Mouse (Mus musculus): Measurements from ENCODE around the gene Iqcf5.

Iqcf5 gene

DNA sequence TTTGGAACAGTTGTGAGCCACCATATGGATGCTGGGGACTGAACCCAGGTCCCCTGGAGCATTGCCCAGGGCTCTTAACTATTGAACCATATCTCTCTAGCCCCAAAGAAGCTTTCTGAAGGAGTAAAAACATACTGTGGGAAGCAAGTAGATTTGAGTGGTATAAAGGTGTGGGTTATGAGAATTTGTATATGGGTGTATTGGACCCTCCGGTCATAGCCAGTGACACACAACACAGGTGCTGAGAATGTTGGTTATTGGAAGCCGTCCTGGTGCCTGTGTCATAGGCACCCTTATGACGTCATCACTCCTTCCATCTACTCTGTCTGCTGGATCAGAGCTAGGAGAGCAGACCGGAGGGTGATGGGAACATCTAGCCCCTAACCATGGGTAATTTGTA, at the start of gene Iqcf5:
Iqcf5 (plus strand) TSS at position 301 of the 400 bp plus-strand sequence.
- no peak for DNase-seq (ENCODE audit: low spot score)

DNA sequence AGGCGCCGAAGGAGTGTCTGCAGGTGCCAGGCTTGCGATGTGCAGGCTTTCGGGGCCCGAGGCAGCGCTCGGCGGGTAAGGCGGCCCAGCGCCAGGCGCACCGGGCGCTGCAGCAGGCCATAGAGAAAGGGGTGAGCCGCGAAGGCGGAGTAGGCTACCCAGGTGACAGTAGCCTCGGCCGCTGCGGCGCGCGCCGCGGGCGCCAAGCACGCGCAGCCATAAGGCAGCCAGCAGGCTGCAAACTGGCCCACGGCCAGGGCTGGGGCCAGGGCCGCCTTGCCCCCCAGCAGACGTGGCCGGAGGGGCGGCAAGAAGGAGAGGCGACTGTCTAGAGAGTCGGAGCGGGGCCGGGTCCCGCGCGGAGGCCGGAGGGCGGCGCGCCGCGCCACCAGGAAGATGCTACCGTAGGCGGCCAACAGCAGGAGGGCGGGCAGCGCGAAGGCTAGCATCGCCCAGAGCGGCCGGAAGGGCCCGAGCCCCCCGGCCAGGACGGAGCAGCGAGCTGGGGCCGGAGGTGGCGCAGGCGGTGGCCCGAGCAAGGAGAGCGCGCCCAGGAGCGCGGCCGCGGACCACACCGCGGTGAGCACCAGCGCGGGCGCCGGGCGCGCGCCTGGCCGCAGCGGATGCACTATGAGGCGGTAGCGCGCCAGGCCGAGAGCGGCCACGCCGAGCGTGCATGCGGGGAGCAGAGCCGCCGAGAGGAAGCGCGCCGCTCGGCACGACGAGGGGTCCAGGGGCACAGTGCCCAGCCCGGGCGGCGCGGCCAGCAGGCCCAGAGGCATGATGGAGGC, 49.4 kb upstream of the Iqcf5 start:
- peak; percentile 53 for DNase-seq (ENCODE audit: low spot score)

DNA sequence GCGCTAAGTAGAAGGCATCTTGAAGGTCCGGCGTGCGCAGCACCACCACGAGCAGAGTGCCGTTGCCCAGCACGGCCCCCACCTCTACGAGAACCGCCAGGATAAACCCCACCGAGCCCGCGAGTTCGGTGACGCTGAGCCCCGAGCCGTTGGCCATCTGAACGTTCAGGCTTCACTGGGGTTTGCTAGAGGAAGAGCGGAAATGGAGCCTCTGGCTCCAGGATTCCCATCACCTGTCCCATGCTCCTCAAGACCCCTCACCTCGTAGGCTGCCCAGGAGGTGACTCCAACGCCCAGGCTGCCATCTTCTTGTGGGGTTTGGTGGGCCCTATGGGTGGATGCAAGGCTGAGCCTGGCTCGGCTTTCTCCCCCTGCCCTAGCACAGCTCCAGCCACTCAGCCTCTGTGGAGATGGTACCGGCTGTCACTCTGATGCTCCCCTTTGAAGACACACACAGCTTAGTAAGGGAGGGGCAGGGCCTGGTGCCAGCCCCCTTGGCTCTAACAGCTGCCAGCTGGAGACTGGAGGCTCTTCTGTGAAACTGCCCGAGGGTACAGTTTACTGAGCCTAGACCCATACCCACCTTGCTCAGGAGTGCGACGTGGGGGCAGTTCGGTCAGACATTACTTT, 48.7 kb upstream of the Iqcf5 start, which contains the start of gene Gpr62:
Gpr62 (minus strand) TSS at position 368 of the 630 bp plus-strand sequence.
- DNase-seq (ENCODE audit: low spot score) = no peak

DNA sequence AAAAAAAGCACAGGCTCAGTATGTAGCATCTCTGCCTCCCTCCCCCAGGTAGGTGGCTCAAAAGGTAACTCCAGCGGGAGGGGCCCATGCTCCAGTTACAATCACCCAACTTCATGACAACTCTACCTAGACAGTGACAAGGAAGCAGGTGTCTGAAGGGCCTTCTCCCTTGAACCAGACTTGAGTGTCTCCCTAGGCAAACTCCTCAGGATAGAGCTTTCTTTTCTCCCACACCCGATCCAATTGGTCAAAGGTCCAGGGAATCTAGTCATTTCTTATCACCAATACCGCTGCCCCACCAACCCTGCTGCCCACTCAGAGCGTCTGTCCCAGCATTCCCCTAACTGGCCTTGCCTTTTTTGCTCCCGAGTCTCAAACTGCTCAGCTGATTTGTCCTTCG, 47.7 kb upstream of the Iqcf5 start:
- no peak for DNase-seq (ENCODE audit: low spot score)

DNA sequence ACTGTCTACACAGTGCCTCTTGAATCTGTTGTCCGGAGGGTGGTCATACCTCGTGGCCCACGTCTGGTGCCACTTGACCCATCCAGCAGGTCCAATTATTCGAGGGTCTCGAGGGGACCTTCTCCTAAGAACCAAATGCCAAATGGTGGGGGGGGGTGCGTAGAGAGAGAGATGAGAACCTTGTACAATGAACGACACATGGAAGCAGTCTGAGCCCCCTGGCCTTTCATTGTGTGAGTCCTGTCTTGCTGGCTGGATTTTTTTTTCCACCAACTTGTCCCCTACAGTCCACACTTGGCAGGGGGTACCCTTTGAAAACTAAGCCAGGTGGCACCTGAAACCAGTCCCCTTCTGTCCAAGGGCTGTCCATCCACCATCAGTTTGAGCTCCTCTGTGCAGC, 46.6 kb upstream of the Iqcf5 start:
- DNase-seq (ENCODE audit: low spot score) = no peak

DNA sequence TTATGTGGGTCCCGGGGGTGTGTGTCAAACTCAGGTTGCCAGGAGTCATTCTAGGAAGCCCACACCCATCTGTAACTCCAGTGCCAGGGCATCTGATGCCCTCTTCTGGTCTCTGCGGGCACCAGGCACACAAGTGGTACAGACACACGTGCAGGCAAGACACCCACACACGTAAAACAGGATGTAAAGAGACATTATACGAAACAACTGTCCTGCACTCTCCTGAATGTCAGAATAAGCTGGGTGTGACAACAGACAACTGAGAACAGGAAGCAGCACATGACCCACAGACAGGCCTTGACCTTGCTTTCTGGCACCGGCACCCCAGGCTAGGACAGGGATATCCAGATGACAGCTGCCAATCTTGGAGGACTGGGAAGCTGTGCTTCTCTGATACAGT, 45.1 kb upstream of the Iqcf5 start:
- no peak for DNase-seq (ENCODE audit: low spot score)

DNA sequence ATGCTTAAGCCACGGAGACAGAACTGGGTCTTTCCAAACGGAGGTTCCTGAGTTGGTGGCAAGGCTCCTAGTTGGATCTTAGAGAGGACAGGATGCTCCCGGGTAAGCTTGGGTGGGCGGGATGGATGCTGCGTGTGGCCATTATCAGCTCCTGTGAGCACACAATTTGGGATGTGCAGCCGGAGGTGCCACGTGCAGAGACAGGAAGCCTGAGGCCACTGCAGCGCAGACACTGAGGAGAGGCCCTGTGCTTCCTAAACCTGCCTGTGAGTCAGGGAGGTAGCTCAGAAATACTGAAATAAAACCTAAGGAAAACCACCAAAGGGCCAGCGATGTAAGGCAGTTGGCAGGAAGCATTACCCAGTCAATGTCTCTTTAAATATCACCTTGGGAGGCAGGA, 44.6 kb upstream of the Iqcf5 start:
- no peak for DNase-seq (ENCODE audit: low spot score)

DNA sequence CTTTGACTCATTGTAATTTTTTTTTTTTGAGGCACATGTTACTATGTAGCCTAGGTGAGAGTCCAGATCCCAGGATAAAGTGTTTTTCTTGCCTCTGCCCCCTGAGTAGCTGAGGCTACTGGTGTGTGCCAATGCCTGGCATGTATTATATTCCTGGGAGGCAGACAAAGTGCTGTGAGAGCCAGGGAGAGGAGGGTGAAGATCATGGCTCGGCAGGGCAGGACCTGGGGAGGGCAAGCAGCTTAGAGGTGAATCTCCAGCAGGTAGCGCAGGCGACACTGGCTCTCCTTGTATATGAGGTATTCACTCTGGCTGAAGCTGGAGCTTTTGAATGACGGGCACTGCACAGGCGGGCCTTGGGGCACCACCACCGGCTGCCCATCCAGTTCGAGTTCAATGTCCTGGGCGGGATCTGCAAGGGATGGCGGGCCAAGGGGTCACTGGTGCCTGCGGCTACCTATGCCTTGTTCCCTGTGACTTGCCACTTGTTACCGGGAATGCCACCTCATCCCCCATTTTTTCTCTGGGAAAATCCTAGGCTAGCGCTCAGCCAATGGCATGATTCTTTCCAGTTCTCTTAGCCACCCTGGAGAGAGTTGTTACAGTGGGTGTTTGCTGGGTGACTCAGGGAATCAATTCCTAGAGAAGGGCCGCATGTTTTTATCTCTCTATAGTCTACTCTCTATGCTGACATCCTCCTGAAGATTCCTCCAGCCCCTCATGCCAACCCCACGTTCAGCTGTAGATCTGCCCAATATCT, 43.2 kb upstream of the Iqcf5 start:
- no peak for DNase-seq (ENCODE audit: low spot score)

DNA sequence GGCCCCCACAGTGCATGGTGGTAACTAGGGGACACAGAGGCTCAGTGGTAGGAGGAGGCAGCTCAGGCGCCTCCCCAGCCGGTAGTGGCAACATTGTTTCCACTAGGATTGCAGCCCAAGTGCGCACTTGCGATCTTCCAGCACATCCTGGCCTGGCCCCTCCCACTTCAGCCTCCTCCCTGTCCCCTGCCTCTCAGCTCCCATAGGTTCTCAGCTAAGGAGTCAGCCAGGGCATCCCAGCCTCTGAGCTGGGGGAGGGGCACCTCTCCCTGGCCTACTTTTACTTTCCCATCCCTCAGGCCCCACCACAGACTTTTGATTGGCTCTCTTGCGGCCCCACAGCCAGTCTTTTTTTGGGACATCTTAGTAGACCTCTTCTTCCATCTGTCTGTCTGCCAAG, 42.5 kb upstream of the Iqcf5 start:
- DNase-seq (ENCODE audit: low spot score) = peak; percentile 61

DNA sequence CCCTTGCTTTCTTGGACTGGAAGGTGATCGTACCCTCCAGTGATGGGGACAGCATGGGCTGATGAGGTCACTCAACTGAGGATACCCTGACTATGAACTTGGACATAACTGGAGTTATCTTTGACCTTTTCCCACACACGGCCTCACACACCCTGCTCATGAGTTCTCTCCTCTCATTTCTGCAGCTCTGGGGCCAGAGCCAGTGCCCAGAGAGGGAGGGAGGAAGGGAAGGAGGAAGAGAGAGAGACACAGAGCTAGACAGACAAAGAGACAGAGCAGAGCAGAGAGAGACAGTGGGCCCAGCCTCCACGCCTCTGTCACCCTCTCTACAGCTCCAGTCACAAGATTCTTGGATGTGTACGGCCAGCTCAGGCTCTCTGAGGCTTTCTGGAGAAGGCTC, 42.1 kb upstream of the Iqcf5 start:
- DNase-seq (ENCODE audit: low spot score) = no peak

DNA sequence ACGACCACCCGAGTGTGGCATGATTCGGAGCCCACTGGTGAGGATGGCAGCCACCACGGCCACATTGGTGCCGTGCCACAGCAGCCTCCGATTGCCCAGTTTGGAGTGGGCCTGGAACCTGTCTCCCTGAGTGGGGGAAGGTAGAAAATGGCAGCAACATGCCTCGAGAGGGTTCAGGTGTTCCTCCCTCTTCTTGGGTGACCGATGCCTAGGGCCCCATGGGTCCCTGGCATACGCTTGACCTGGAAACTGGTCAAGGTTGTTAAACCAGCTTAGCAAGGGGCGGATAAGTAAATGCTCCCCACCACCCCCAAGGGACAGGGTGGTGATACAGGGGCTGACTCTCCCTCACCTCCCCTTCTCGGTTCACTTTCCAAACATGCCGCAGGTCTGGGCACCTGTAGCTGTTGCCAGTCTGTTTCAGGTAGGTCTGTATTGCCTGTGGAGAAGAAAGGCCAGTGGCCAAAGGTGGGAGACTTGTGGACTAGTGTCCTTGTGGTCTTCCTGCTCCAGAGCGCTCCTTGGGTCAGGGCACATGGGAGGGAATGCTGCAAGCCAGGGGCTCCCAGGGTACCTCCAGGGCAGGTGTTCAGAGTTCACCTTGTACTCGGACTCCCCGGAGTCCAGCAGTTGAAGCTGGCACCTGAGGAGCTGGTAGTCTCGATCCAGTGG, 41.2 kb upstream of the Iqcf5 start:
- no peak for DNase-seq (ENCODE audit: low spot score)

DNA sequence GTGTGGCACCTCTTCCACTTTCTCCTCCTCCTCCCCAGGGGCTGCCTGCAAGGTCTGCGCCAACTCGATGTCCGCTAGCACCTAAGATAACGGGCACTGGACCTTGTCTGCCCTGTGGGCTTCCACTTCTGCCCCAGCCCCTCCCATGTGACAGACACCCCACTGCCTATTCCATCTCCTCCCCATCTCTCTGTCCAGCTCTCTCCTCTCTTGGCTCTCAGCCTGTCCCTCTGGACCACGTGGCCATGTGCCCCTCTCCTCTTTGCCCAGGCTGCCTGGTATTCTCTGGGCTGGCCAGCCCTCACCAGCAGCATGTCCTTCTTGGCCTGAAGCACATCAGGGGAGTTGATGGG, 40.6 kb upstream of the Iqcf5 start:
- DNase-seq (ENCODE audit: low spot score) = no peak

DNA sequence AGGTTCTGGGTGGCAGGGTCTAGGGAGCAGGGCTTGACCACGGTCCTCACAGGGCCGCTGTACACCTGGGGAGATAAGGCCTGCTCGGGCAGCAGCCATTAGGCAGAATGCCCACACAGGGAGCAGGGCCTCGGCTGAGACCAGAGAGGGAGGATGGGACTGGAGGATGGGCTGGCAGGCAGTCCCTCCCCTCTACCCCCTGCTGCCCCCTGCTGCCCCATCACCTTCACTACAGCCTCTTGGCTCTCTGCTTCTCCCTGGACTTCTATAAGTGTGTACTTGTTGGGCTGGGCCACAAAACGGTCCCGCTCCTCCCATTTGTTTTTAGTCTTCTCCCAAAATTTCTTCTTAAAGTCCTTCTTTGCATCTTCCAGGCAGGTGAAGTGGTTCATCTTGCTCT, 39.9 kb upstream of the Iqcf5 start:
- peak; percentile 74 for DNase-seq (ENCODE audit: low spot score)

DNA sequence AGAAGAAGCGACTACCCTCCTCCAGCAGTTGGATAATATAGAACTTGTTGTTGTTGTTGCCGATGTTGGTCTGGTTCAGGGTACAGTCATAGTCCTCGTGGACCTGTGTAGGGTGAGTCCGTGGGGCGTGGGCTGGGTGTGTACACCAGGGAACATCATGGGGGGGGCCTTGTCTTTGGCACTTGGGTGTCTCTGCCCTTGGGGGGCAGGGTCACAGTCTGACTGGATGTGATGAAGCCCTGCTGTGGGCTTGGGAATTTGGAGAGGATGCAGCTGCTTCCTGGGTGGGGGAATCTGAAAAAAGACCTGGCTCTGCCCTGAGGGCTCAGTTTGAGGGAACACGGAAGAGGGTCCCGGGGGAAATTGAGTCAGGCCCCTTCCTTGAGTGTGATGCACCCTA, 39.3 kb upstream of the Iqcf5 start:
- peak; percentile 51 for DNase-seq (ENCODE audit: low spot score)

DNA sequence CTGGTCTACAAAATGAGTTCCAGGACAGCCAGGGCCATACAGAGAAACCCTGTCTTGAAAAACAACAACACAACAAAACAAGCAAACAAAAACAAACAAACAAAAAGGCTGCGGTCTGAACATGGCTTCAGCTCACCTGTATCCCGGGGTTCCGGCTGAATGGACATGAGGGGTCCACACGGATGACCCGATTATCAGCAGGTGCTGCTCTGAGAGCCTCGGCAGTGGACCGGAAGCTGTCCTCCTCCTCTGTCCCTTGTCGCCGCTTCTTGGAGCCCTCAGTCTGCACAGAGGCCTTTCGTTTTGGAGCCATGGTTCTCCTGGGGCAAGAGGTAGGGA, 38.7 kb upstream of the Iqcf5 start, which contains the start of gene Rrp9:
Rrp9 (plus strand) TSS at position 301 of the 339 bp plus-strand sequence.
- DNase-seq (ENCODE audit: low spot score) = peak; percentile 5

DNA sequence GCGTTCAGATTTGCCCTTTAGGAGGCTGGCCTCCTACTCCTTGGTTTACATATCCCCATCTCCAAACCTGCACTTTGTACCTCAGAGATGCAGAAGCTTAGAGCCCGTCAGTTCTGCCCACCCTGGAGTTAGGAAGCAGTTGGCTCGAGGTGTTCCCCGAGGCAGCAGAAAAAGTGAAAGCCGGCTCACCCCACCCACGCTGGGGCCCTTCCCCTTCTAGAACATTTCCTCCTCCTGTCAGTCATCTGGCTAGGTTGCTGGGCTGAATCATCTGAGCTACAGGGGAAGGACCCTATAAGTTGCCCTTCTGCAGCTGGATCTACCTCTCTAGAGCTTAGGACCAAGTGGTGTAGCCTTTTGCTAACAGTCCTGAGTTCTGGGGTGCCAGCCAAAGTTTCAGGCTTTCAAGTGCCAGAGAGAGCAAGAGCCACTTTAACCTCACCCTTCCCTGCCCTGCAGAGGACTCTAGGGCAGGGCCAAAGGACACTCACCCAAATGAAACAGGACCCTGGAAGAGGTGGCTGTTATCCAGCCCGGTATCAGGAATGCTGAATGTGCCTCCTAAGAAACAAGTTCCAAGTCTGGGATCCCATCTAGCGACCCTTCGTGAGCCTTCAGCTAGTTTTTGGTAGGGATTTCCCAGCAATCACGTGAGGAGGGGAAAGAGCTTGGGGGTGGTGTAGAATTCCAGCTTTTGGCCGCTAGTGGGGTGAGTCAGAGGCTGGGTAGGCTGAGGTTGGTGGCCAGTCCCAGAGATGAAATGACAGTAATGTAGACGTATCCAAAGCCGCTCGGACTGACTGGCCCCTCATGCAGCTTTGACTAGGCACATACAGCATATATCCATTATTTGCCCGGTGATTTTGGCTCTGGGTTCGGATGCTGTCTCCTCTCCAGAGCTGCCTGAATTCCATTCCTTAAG, 38.1 kb upstream of the Iqcf5 start:
- peak; percentile 75 for DNase-seq (ENCODE audit: low spot score)

DNA sequence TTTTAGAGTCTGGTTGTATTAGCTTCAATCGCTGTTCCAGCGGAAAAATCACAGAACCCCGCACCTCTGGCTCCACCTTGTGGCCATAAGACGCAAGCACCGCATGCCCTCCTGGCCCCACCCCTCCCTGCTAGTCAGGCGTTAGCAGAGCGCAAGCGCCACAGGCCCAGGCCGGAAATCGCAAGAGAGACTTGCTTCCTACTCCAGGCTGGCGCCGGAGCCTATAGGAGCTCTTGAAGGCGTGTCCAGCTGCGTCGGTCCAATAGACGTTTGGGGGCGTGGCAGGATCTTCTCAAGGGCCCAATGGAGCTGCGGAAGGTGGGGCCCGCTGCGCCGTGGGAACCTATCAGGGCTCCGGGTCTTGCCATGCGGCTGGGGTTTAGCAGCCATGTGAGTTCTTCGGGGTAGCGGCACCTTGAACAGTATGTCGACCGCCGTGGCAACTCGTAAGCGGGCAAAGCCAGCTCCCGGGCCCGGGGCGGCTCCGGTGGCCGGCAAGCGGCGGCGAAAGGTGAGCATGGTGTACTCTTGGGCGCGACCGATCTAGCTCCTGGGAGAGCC, 37.4 kb upstream of the Iqcf5 start, which contains the start of gene Parp3:
Parp3 (minus strand) TSS at position 26 of the 561 bp plus-strand sequence.
- peak; percentile 99 for DNase-seq (ENCODE audit: low spot score)

DNA sequence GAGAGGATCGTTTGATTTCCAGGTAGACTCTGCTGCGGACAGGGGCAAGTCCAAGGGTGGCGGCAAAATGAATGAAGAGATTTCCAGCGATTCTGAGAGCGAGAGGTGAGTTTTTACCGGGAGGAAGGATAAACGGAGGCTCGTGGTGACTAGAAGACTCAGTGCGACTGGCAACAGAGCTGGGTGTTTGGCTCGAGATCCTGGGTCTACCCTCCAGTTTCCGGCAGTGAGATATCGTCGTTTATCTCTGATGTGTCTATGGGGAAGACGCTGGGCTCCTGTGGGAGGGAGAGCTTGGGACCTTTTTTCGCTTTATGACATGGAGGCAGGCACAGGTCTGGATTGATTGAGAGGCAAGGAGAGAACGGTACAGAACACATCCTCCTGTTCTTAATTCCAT, 36.7 kb upstream of the Iqcf5 start:
- DNase-seq (ENCODE audit: low spot score) = peak; percentile 2

DNA sequence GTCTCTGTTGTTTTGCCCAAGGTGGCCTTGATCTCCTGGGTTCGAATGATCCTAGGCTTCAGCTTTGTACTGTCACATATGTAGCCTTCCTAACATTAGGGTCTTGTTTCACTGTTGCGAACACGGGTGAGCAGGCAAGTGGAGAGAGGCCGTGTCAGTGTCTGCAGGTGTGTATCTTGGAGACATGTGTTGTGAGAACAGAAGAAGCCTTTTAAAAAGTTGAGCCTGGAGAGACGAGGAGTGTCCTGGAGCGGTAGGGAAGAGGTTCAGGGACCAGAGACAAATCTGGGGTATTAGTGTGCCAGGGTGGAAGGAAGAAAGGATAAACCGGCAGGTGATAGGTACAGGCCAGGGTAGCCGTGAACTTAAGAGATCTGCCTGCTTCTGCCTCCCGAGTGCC, 36.3 kb upstream of the Iqcf5 start:
- DNase-seq (ENCODE audit: low spot score) = no peak

DNA sequence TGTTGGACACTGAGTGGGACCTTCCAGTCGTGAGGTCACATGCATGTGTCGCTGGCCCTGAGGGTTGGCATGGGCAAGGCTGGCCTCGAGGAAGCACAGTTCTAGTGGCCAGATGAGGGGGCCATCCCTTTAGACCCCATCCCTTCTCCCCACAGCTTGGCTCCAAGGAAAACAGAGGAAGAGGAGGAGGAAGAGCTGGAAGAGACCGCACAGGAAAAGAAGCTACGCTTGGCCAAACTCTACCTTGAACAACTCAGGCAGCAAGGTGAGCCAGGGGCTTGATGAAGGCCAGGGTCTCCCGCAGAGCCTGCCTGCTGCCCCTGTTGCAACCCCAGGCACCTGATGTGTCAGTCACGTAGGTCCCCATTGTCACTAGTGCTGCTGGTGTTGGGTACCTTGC, 33.8 kb upstream of the Iqcf5 start:
- DNase-seq (ENCODE audit: low spot score) = no peak

DNA sequence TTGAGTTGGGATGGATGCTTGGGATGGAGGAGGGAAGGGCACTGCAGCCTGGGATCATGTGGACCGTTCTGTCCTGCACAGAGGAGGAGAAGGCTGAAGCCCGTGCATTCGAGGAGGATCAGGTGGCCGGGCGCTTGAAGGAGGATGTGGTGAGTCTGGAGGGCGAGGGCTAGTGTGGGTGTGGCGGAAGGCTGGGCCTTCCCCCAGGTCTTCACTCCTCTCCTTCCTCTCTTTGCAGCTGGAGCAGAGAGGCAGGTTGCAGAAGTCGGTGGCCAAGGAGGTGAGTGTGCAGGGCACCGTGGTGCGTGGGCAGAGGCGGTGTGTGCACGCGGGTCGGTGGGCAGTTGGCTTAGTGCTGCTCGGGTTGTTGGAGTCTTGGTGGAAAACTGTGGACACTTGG, 33.3 kb upstream of the Iqcf5 start:
- no peak for DNase-seq (ENCODE audit: low spot score)
